Mouse (Mus musculus) forebrain, embryonic 16.5 days (tissue): Measurements from ENCODE around the gene Plekhh3. TPM values are rescaled to one million over a fixed set of nuclear protein-coding genes. Genes with fewer than 3 reads are reported as not detected.
A peak's percentile ranks its signal among the peaks of the same experiment; 100 is the strongest.

Experiments
- ATAC-seq: fragments of 200-750 bp; cut with Nextera tagmentation; 2 replicates; pipeline ENCODE4 v1.8.0; 2017; ENCODE audit warnings: mild to moderate bottlenecking, moderate library complexity
- H3K27ac ChIP-seq: fragments of 300-500 bp; sonication (generic); 2 replicates; pipeline ENCODE4 v1.5.1; 2014; ENCODE audit warnings: low read length, control low read depth
- H3K27me3 ChIP-seq: fragments of 300-500 bp; sonication (generic); replicated peaks from 2 replicates; pipeline ENCODE4 v1.6.1; 2014; ENCODE audit warnings: low read length; ENCODE audit not compliant: control insufficient read depth, insufficient read depth
- H3K36me3 ChIP-seq: fragments of 300-500 bp; sonication (generic); 2 replicates; pipeline ENCODE4 v1.6.1; 2014; ENCODE audit not compliant: control insufficient read depth, insufficient read depth
- H3K4me1 ChIP-seq: fragments of 300-500 bp; sonication (generic); replicated peaks from 2 replicates; pipeline ENCODE4 v1.6.1; 2014; ENCODE audit warnings: low read length; ENCODE audit not compliant: control insufficient read depth, insufficient read depth
- H3K4me2 ChIP-seq: fragments of 300-500 bp; sonication (generic); 2 replicates; pipeline ENCODE4 v1.6.1; 2014; ENCODE audit warnings: mild to moderate bottlenecking, low read length, control low read depth
- H3K4me3 ChIP-seq: fragments of 300-500 bp; sonication (generic); replicated peaks from 2 replicates; pipeline ENCODE4 v1.5.1; 2014; ENCODE audit warnings: mild to moderate bottlenecking, low read length, control low read depth
- H3K9ac ChIP-seq: fragments of 300-500 bp; sonication (generic); replicated peaks from 2 replicates; pipeline ENCODE4 v1.6.1; 2014; ENCODE audit warnings: low read depth, low read length, control low read depth
- H3K9me3 ChIP-seq: fragments of 300-500 bp; sonication (generic); 2 replicates; pipeline ENCODE4 v1.6.1; 2016; ENCODE audit warnings: low read length; ENCODE audit not compliant: control insufficient read depth
- WGBS: fragments of 180-500 bp; shearing (Covaris S2); extraction: QIAGEN DNeasy Blood & Tissue Kit; methylation state at CpG from one replicate; pipeline ENCODE4 v1.1.7; 2014; 5-methylcytosine and 5-hydroxymethylcytosine counted together
- polyA plus RNA-seq: library from polyadenylated mRNA; unstranded; fragments of >200 nt; fragmentation: Nextera tagmentation; extraction: Ambion mirVana; gene quantifications from 2 replicates; pipeline ENCODE4 v1.2.1, GENCODE M21; 2015

The Plekhh3 gene
- polyA plus RNA-seq, 1 experiment from 2014 or later: 4.8 TPM

DNA sequence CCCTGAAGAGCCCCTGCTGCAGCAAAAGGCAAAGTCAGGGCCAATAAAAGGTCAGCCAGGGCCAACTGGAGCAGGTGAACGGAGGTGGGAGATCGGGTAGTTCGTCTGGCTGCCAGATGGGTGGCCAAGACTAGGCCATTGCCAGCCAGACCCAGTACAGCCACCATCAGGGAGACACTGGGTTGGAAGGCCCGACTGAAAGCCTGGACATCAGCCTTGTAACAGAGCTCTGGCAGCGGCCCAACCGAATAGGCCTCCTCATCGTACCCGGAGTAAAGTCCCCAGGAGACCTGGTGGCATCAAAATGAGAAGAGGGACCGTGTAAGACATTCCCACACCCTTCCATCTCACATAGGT lies 3.2 kb upstream of the Plekhh3 start:
- Histone ChIP-seq H3K4me2 (peak overlapping the region; percentile 70), H3K27ac (no peak overlapping the region), H3K9me3 (no peaks in the 10 kb centered on the region), H3K4me3 (peak overlapping the region; percentile 37), H3K27me3 (peaks cover 40% of the 10 kb centered on the region), H3K4me1 (peaks cover 60% of the 10 kb centered on the region), H3K36me3 (no peaks in the 10 kb centered on the region), H3K9ac (peak overlapping the region; percentile 59)
- WGBS: 23% methylated on average over 9 of the region's 9 CpGs
- no peak for ATAC-seq

DNA sequence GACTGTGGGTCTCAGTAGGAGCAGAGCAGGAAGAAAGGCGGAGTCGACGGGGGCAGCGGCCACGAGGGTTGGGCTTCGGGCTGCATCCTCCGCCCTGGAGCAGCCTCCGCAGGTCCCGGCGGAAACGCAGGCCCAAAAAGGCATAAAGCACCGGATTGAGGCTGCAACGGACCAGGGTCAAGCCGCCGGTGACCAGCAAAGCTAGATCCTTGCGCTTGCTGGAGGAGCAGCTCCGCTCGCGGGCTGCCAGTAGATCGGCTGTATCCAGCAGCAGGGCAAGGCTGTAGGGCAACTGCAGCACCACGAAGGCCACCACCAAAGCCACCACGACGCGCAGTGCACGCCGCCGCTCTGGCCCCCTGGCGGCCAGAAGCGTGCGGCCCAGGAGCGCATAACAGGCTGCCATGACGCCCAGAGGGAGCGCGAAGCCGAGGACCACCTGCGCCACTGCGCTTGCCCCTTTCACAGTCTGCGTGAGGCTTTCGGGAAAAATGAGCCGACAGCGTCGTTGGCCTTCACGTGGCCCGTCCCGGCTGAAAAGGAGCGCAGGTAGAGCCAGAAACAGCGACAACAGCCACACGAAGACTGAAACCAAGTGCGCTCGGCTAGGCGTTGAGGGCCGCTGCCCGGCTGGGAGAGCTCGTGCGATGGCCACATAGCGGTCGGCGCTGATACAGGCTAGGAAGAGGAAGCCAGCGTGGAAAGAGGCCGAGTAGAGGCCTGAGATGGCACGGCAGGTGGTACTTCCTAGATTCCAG lies 2.7 kb upstream of the Plekhh3 start:
- peak; percentile 56 for ATAC-seq
- WGBS: 1% methylated on average over 61 of the region's 61 CpGs
- peaks cover 37% of the 10 kb centered on the region for H3K27me3 ChIP-seq
- no peaks in the 10 kb centered on the region for H3K9me3 ChIP-seq
- H3K4me3 ChIP-seq: peak overlapping the region; percentile 37
- H3K4me1 ChIP-seq: peaks cover 60% of the 10 kb centered on the region
- H3K27ac ChIP-seq: no peak overlapping the region
- peak overlapping the region; percentile 70 for H3K4me2 ChIP-seq
- peak overlapping the region; percentile 59 for H3K9ac ChIP-seq
- no peaks in the 10 kb centered on the region for H3K36me3 ChIP-seq

DNA sequence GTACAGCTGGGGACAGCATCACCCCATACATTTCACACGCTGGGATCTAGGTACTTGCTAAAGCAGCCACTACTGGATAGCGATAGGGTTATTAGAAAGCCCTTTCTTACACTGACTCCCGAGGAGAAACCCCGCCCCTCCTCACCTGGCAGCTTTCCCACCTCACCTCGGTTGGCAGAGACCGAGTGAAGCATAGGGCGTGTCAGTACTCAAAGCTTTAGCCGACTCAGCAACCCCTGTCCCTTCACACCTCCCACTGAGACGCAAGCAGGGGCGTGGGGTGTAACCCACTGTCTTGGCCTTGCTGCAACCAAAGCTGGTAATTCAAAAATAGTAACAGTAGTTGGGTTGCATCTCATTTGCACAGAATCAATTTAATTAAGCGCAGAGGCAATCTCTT lies 2.0 kb upstream of the Plekhh3 start:
- Histone ChIP-seq H3K36me3 (no peaks in the 10 kb centered on the region), H3K27me3 (peaks cover 40% of the 10 kb centered on the region), H3K4me2 (peak overlapping the region; percentile 70; the same call in 1 of the 2 replicates), H3K9ac (no peak overlapping the region), H3K9me3 (no peaks in the 10 kb centered on the region), H3K4me1 (peaks cover 60% of the 10 kb centered on the region), H3K4me3 (no peak overlapping the region), H3K27ac (no peak overlapping the region)
- 6% methylated on average over 11 of the region's 11 CpGs for WGBS
- no peak for ATAC-seq

DNA sequence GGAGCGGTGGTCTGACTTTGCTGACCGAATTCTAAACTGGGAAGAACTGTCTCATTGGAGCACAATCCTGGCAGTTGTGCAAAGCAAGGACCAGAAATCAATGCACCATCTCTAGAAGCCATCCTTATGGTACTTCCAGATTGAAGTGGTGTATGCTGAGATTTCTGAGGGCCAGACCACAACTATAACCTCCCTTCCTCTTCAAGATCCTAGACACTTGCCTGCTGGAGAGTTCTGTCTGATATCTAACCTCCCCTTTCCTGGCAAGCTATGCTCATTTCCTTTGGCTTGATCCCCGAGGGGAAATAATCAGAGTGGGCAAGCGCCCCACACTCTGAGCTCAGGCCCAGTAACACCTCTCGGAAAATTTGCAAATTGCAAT lies 1.3 kb upstream of the Plekhh3 start:
- peak overlapping the region; percentile 92 for H3K4me2 ChIP-seq
- H3K4me1 ChIP-seq: peaks cover 60% of the 10 kb centered on the region
- ATAC-seq: no peak
- peak overlapping the region; percentile 64 for H3K9ac ChIP-seq
- no peaks in the 10 kb centered on the region for H3K9me3 ChIP-seq
- H3K4me3 ChIP-seq: peak overlapping the region; percentile 54
- WGBS: 19% methylated on average over 5 of the region's 5 CpGs
- no peaks in the 10 kb centered on the region; the same call in 1 of the 2 replicates for H3K36me3 ChIP-seq
- H3K27ac ChIP-seq: peak overlapping the region; percentile 75
- peaks cover 38% of the 10 kb centered on the region for H3K27me3 ChIP-seq

DNA sequence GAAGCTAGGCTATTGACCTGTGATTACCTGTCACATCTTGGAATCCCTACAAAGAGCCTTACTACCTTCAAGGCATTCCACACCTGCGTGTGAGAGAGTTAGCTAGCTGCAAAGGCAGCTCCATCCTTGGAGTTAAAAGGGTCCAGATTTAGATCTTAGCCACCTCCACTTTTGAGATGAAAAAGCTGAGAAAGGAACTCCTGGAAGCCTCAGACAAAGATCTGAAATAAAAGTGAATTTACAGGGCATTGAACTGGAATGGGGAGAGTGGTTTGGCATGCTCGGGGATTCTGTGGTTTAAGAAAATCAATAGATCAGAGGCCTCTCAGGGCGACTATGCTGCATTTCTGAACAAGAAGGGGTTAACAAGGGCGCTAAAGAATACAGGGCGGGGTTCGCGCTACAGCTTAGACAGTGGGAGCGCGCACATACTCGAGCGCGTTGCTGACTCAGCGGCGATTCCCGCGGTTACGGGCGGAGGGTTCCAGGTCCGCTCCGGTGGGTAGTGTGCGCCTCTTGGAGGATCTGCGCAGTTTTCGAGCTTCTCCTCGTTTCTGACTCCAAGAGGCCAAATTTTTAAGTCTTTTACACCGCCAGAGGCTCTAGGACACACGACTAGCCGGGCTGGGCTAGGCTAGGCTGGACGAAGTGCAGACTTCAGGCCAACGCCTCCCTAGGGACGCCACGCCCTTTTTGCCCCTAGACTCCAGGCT lies 726 bp upstream of the Plekhh3 start:
- no peaks in the 10 kb centered on the region for H3K9me3 ChIP-seq
- peaks cover 2% of the 10 kb centered on the region; the same call in 1 of the 2 replicates for H3K36me3 ChIP-seq
- peak overlapping the region; percentile 75 for H3K27ac ChIP-seq
- H3K27me3 ChIP-seq: peaks cover 38% of the 10 kb centered on the region
- ATAC-seq: peak; percentile 65
- peak overlapping the region; percentile 64 for H3K9ac ChIP-seq
- peaks cover 57% of the 10 kb centered on the region for H3K4me1 ChIP-seq
- peak overlapping the region; percentile 54 for H3K4me3 ChIP-seq
- under 1% methylated on average over 31 of the region's 31 CpGs for WGBS
- H3K4me2 ChIP-seq: peak overlapping the region; percentile 92

DNA sequence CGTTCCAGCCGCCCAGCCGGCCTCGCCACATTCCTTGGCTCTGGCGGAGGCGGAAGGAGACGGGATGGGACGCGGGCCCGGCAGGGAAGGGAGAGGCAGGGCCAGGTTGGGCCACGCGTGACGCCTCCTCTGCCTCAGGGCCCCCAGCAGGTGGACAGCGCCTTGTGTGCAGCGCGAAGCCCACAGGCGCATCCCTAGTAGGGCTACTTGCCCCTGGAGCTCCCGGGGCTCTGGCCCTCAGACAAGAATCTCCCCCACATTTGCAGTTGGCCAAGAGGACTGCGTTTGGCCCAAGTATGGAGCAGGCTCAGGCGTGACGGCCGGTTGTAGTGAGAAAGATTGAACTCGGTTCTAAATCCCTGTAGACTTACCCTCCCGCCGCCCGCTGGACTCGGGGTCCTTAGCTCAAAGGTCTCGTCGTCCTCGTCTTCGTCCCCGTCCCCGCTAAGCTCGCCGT lies 769 bp downstream of the Plekhh3 start, which contains the start of gene Cntnap1:
Gene Cntnap1 (plus strand): TSS at position 170 of the 457 bp plus-strand sequence.
- H3K27me3 ChIP-seq: peaks cover 41% of the 10 kb centered on the region
- H3K36me3 ChIP-seq: peaks cover 2% of the 10 kb centered on the region; the same call in 1 of the 2 replicates
- peaks cover 45% of the 10 kb centered on the region for H3K4me1 ChIP-seq
- peak within 1 kb of the TSS; percentile 67 for H3K9ac ChIP-seq
- H3K4me3 ChIP-seq: peak within 1 kb of the TSS; percentile 64
- 1% methylated on average over 33 of the region's 35 CpGs for WGBS
- no peaks in the 10 kb centered on the region for H3K9me3 ChIP-seq
- peak within 1 kb of the TSS; percentile 68 for H3K4me2 ChIP-seq
- ATAC-seq: no peak
- peak within 1 kb of the TSS; percentile 41; the same call in 1 of the 2 replicates for H3K27ac ChIP-seq

DNA sequence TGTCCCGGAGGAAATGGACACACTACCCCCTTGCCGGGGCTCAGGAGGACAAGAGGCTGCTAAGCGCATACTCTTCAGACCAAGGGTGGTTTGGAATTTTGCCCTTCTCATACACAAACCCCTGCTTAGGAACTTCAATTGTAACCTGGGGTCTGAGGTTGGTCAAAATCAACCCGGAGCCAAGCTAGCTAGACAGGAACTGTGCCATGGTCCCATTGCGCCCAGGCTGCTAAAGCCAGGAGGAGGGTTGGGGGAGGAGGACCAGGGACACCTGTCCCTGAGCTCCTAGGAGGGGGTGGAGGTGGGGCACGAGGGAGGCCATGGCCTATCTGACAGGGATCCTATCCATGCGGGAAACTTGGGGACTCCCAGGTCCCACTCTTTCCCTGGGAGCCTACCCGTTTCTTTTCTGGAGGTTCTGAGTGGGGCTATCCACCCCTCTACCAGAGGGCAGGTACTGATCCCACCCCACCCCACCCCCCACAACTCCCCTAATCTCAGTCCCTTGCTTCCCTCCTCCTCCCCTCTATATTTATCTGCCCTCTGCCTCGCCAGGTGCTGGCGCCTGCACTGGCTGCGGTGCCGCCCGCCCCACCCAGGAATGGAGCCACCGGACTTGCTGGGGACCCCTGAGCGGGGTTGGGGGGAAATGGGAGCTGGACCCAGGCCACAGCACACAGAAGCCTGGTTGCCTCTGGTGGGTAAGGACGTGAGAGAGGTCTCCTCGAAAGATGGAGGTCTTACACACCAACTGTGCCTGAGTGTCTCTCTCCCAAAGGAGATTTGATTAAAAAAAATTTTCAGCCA lies 1.6 kb downstream of the Plekhh3 start:
- Histone ChIP-seq H3K4me3 (peak overlapping the region; percentile 64), H3K27me3 (peaks cover 43% of the 10 kb centered on the region), H3K9me3 (no peaks in the 10 kb centered on the region), H3K4me1 (peaks cover 47% of the 10 kb centered on the region), H3K36me3 (peaks cover 2% of the 10 kb centered on the region; the same call in 1 of the 2 replicates), H3K4me2 (peak overlapping the region; percentile 68), H3K27ac (no peak overlapping the region), H3K9ac (peak overlapping the region; percentile 67; the same call in 1 of the 2 replicates)
- no peak for ATAC-seq
- WGBS: 13% methylated on average over 15 of the region's 17 CpGs

DNA sequence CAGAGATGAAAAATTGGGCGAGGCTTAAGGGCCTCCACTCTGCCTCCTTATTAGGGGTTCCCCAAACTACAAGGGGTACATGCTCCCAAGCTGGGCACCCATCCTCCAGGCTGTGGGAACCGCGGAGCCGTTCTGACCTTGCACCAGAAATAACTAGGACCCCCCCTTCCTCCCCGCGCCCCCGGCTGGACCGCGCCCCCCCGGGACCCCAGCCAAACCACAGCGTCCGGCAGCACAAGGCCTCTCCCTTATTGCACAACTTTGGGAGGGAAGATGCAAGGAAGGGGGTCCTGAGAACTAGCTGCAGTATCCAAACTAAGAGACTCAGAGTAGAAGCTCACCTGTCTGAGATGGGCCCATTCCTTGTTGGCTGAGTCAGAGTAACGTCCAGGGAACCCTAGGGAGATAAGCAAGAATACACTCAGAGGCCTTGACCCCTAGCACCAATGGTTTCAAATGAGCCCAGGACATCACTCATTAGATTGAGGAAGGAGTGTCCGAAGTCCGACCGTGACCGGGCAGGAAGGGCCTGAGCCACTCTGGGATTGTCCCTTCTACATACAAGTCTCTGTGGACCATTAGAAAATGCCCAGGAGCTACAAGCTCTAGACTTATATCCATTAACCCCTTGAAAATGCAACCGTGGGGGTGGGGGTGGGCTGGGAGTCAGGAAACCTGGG lies 2.7 kb downstream of the Plekhh3 start:
- WGBS: 69% methylated on average over 18 of the region's 18 CpGs
- H3K9me3 ChIP-seq: no peaks in the 10 kb centered on the region
- no peak overlapping the region for H3K9ac ChIP-seq
- no peak for ATAC-seq
- H3K4me3 ChIP-seq: no peak overlapping the region
- H3K4me1 ChIP-seq: peaks cover 43% of the 10 kb centered on the region
- no peak overlapping the region for H3K27ac ChIP-seq
- no peak overlapping the region for H3K4me2 ChIP-seq
- peaks cover 2% of the 10 kb centered on the region; the same call in 1 of the 2 replicates for H3K36me3 ChIP-seq
- H3K27me3 ChIP-seq: peaks cover 51% of the 10 kb centered on the region
